Mouse (Mus musculus) spleen, adult 2 months (tissue): ENCODE data around the gene Panx2. TPM values are rescaled to one million over a fixed set of nuclear protein-coding genes. Genes with fewer than 3 reads are reported as not detected.

Experiments used
- DNase-seq, 2 experiments: peaks; one replicate each; pipeline versions ENCODE4 v3.0.0 to v3.0.0-alpha.2; 2012 to 2021; ENCODE audit warnings: low spot score in 2 of 2, low read depth in 1 of 2
- H3K27ac ChIP-seq: fragments of 200-500 bp; 2 replicates; pipeline ENCODE4 v1.5.1; 2012; ENCODE audit warnings: low read length, inconsistent platforms; ENCODE audit not compliant: insufficient read depth
- H3K27me3 ChIP-seq: fragments of 200-500 bp; 2 replicates; pipeline ENCODE4 v1.6.1; 2012; ENCODE audit warnings: mild to moderate bottlenecking, moderate library complexity, low read length, inconsistent platforms; ENCODE audit not compliant: control insufficient read depth, insufficient read depth
- H3K36me3 ChIP-seq: fragments of 200-500 bp; 2 replicates; pipeline ENCODE4 v1.6.1; 2012; ENCODE audit warnings: mild to moderate bottlenecking, low read length, inconsistent platforms; ENCODE audit not compliant: control insufficient read depth, insufficient read depth
- H3K4me1 ChIP-seq: fragments of 200-500 bp; 2 replicates; pipeline ENCODE4 v1.6.1; 2011; ENCODE audit warnings: inconsistent platforms; ENCODE audit not compliant: control insufficient read depth, insufficient read depth, insufficient read length
- H3K4me3 ChIP-seq: fragments of 200-500 bp; 2 replicates; pipeline ENCODE4 v1.5.1; 2011; ENCODE audit warnings: mild to moderate bottlenecking, inconsistent platforms; ENCODE audit not compliant: insufficient read depth, insufficient read length; ENCODE audit errors: extremely low read depth
- CTCF ChIP-seq: fragments of 200-500 bp; IDR thresholded peaks from 2 replicates; pipeline ENCODE4 v1.5.1; 2011; ENCODE audit warnings: mild to moderate bottlenecking, inconsistent platforms; ENCODE audit not compliant: insufficient read depth, insufficient read length, insufficient replicate concordance; ENCODE audit errors: extremely low read depth
- POLR2A ChIP-seq: fragments of 200-500 bp; IDR thresholded peaks from 2 replicates; pipeline ENCODE4 v1.6.1; 2011; ENCODE audit warnings: low read depth, low read length, inconsistent platforms
- WGBS: fragments of 180-500 bp; shearing (Covaris S2); methylation state at CpG from one replicate; pipeline ENCODE4 v1.1.7; 2018; 5-methylcytosine and 5-hydroxymethylcytosine counted together
- polyA plus RNA-seq: library from polyadenylated mRNA; depleted of rRNA; stranded (reverse); fragments of >200 nt; gene quantifications from 2 replicates; pipeline ENCODE4 v1.2.3, GENCODE M21; 2012

Gene Panx2
- polyA plus RNA-seq, 1 experiment, result not detected

GRCm38 (mm10) chr15:89064891-89065290 is 5.4 kb downstream of the Panx2 start:
- Histone ChIP-seq H3K27ac (no peak overlapping the region), H3K36me3 (no peaks in the 10 kb centered on the region), H3K4me3 (no peak overlapping the region), H3K4me1 (peaks cover 3% of the 10 kb centered on the region), H3K27me3 (peaks cover 9% of the 10 kb centered on the region)
- DNase-seq, result no peak
- TF ChIP-seq POLR2A, result no peak
- TF ChIP-seq CTCF, result no peak
- whole genome bisulfite sequencing, result 91% methylated on average over 5 of the region's 5 CpGs

- Histone ChIP-seq H3K4me3 (no peak overlapping the region), H3K36me3 (no peaks in the 10 kb centered on the region), H3K27me3 (peaks cover 2% of the 10 kb centered on the region; the same call in 1 of the 2 replicates), H3K4me1 (no peaks in the 10 kb centered on the region; the same call in 1 of the 2 replicates), H3K27ac (no peak overlapping the region)
- no peak for DNase-seq
- WGBS, result 46% methylated on average over 35 of the region's 35 CpGs
- TF ChIP-seq POLR2A, result no peak
- TF ChIP-seq CTCF, result no peak
These were observed 8.1 kb downstream of the Panx2 start for GRCm38 (mm10) chr15:89067609-89068008.

- DNase-seq, result no peak
- TF ChIP-seq POLR2A (no peak), CTCF (no peak)
- H3K4me1 ChIP-seq, result no peaks in the 10 kb centered on the region; the same call in 1 of the 2 replicates
- peaks cover 2% of the 10 kb centered on the region; the same call in 1 of the 2 replicates for H3K27me3 ChIP-seq
- H3K4me3 ChIP-seq, result no peak overlapping the region
- no peaks in the 10 kb centered on the region for H3K36me3 ChIP-seq
- WGBS, result 48% methylated on average over 26 of the region's 26 CpGs
- no peak overlapping the region for H3K27ac ChIP-seq
These were observed 8.7 kb downstream of the Panx2 start for GRCm38 (mm10) chr15:89068226-89068625.

- no peak for DNase-seq
- Histone ChIP-seq H3K4me3 (no peak overlapping the region), H3K27ac (no peak overlapping the region), H3K4me1 (no peaks in the 10 kb centered on the region; the same call in 1 of the 2 replicates), H3K27me3 (peaks cover 2% of the 10 kb centered on the region; the same call in 1 of the 2 replicates), H3K36me3 (no peaks in the 10 kb centered on the region)
- no peak for TF ChIP-seq POLR2A
- WGBS, result 85% methylated on average over 19 of the region's 19 CpGs
These were observed 9.9 kb downstream of the Panx2 start for GRCm38 (mm10) chr15:89069336-89069840.

- H3K4me1 ChIP-seq, result peaks cover 4% of the 10 kb centered on the region
- no peaks in the 10 kb centered on the region for H3K36me3 ChIP-seq
- 87% methylated on average over 24 of the region's 24 CpGs for WGBS
- DNase-seq, result no peak
- H3K4me3 ChIP-seq, result no peak overlapping the region
- no peak for TF ChIP-seq CTCF
- H3K27ac ChIP-seq, result no peak overlapping the region
- H3K27me3 ChIP-seq, result peaks cover 2% of the 10 kb centered on the region; the same call in 1 of the 2 replicates
These were observed 11.1 kb downstream of the Panx2 start for GRCm38 (mm10) chr15:89070606-89071005.

GRCm38 (mm10) chr15:89073993-89074603 is 14.6 kb downstream of the Panx2 start:
- TF ChIP-seq CTCF (no peak), POLR2A (no peak)
- H3K27me3 ChIP-seq, result no peaks in the 10 kb centered on the region
- no peak for DNase-seq
- WGBS, result 45% methylated on average over 10 of the region's 10 CpGs
- no peaks in the 10 kb centered on the region for H3K36me3 ChIP-seq
- peaks cover 14% of the 10 kb centered on the region; the same call in 1 of the 2 replicates for H3K4me1 ChIP-seq
- H3K27ac ChIP-seq, result no peak overlapping the region
- no peak overlapping the region for H3K4me3 ChIP-seq

GRCm38 (mm10) chr15:89074613-89075477 is 15.3 kb downstream of the Panx2 start, which contains the start of gene Trabd:
Gene Trabd, plus strand, starts transcription at chr15:89075124.
- WGBS, result 31% methylated on average over 11 of the region's 11 CpGs

More at GRCm38 (mm10) chr15:89074613-89075477, 15.3 kb downstream of the Panx2 start, which contains the start of gene Trabd:
- no peak for DNase-seq
- peaks cover 14% of the 10 kb centered on the region; the same call in 1 of the 2 replicates for H3K4me1 ChIP-seq
- H3K36me3 ChIP-seq, result no peaks in the 10 kb centered on the region
- no peaks in the 10 kb centered on the region for H3K27me3 ChIP-seq
- H3K27ac ChIP-seq, result peak within 1 kb of the TSS; percentile 70
- no peak for TF ChIP-seq CTCF
- TF ChIP-seq POLR2A, result no peak
- H3K4me3 ChIP-seq, result peak within 1 kb of the TSS; percentile 76
